Mouse (Mus musculus): ENCODE data around the gene Gpr35.

The Gpr35 gene

DNA sequence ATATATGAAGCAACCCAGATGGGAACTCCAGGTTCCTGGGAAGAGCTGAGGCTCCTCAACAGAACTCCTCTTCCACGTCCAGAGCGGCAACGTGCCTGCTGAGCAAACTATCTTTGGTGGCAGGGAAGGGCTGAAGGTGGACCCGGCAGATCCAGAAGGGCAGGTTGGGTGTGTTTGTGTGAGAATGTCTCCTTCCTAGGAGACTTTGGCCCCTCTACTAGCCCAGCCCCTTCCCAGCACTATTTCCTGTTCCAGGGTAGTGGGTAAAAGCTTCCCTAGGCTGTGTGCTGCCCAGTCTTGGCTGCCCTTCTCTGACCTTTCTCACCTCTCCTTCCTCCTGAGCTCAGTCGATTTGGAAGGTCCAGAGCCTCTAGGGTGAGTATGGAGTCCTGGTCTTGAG, at the start of gene Gpr35:
Gene Gpr35, plus strand, starts transcription at position 259 of the 400 bp plus-strand sequence.
- peak; percentile 0 for DNase-seq

DNA sequence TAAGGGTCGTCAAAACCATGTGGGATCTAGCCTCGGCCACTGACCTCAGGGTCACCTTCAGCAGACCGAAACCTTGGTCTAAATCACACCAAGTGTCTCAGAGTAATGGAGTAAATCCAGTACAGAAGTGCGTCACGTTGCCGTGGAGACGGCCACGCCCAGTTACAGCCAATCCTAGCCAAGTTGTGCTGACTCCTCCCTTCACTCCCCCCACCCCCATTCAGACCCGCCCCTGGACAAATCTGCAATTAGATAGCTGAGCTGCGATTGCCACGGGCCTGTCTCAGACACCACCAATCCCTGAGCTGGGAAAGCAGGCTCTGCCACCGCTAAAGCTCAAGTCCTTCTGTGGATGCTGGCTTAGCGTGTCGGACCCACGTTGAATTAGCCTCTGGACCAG, 47.9 kb upstream of the Gpr35 start, which contains the start of gene Ankmy1:
Gene Ankmy1, minus strand, starts transcription at position 121 of the 400 bp plus-strand sequence.
- DNase-seq: no peak

- no peak for DNase-seq
These were observed 47.0 kb upstream of the Gpr35 start for GRCm38 (mm10) chr1:92903627-92904026.

DNA sequence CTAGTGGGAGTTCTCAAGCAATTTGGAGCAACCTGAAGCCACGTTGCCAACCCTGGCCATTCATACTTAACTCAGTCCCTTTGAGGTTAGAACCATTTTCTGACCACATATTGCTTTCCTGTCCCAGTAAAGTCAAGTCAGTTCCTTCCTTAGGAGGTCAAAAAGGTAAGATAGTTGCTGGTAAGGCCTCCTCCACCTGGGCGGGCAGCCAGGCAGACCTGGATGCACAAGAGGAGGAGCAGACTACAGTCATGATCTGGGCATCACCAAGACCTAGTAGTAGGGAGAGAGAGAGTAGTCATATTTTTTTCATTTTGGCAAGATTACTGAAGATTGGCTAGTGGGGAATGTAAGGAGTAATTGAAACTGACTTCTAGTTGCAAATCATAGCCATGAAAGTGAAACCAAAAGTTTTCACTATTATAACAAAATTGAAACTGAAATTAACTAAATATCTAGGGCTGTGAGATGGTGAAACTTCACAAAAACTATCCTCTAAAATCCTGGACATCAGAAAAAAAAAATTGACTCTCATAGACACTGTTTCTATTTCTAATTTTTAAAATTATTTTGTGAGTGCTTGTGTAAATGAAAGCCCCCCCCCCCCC, 44.9 kb upstream of the Gpr35 start:
- peak; percentile 63 for DNase-seq

GRCm38 (mm10) chr1:92906779-92907631, 43.7 kb upstream of the Gpr35 start, which contains the start of gene Dusp28:
Dusp28 (plus strand) TSS chr1:92906981.
- DNase-seq: peak; percentile 94

DNA sequence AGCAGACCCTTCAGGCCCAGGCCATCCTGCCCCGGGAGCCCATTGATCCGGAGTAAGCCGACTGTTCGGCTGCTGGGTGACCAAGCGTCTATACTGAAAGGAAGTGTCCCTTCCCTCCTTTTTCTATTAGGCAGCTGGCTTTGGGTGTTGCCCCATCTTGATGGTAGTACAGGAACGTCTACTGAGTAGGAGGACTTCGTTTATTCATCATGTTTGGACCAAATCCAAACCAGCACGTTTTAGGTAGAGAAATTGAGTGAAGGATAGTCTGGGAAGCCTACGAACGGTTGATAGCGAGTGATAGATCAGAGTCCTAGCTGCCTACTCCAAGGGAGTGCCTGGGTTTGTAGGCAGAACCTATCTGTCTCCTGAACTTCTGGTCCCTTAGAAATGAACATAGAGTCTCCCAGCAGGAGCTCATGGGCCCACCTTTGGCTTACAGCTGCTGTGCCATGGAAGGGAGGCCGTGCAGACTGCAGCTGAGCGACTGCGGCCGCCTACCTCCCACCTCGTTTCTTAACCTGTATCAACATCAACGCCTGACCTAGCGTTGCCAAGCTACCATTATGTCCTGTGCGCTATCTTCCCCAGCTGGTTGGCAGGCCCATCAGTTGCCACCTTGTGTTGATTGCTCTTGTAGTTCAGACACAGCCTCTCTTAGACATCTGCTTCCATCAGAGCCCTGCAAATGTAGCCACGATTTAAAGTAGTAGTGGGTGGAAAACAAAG, 42.9 kb upstream of the Gpr35 start:
- DNase-seq: peak; percentile 67

GRCm38 (mm10) chr1:92908664-92909063, 42.0 kb upstream of the Gpr35 start:
- peak; percentile 58 for DNase-seq

DNA sequence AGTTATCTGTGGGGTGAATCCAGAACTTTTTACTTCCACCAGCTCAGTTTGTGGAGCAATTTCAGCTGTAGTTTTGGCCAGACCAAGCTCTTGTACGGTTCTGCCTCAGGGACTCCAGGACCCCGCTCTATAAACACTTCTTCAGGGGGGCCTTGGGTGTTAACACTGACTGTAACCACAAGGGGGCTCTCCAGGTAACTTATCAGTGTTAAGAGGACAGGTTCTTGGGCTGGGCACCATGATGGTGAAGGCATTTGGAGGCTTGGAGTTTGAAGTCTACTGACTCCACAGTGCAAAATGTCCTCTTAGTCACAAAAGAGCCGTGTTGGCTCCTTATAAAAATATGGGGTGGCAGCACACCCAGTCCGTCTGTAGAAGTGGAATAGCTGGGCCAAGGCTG, 41.6 kb upstream of the Gpr35 start:
- DNase-seq: peak; percentile 62

DNA sequence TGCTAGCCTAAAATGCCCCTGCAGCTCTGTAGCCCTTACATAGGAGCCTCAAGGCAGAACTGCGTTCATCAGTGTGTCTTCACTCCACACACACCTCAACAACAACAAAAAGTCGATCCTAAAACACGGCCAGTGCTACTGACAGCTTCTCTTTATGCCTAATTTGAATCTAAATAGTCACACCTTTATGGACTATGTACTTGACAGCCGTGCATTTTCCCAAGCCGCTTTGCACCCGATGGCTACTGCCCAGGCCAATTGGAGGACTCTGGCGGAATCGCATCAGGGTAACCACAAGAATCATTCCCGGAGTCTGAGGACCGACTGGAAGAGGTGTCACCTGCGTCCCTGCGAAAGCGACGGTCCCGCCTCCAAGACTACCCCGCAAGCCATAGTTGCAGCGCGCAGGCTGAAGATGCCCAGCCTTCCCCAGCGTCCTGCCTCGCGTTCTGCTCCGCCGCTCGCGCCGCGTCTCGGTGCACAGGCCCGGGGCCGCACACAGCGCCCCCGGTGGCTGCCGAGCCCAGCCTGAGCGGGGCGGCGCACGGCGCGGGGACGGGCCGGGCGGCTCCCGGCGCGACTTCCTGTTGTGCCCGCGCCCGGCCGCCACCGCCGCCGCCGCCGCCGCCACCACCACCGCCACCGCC, 40.3 kb upstream of the Gpr35 start, which contains the start of gene Rnpepl1:
Gene Rnpepl1, plus strand, starts transcription at position 545 of the 647 bp plus-strand sequence.
- DNase-seq: peak; percentile 89

- DNase-seq: peak; percentile 84
These were observed 39.5 kb upstream of the Gpr35 start for GRCm38 (mm10) chr1:92910925-92911720.

DNA sequence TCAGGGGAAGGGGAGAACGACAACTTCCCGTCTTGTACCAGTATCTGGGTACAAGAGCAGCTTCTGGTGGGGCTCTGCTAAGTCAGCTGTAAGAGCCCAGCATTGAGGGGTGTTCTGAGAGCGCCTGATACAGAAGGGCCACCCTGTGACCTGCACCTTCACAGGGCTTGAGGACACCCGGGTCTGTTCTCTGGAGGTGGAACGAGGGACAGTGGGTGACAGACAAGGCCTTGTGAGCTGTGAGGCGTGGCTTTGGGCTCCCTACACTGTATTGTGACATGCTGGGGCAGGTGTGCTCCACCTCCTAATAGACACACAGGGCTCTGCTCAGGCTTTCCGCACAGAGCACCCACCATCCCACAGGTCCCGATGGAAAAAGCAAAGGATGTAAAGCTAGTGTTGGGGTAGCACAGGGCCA, 38.9 kb upstream of the Gpr35 start:
- peak; percentile 62 for DNase-seq

- DNase-seq: no peak
These were observed 38.4 kb upstream of the Gpr35 start for GRCm38 (mm10) chr1:92912286-92912685.

GRCm38 (mm10) chr1:92914239-92914638, 36.4 kb upstream of the Gpr35 start:
- DNase-seq: no peak

DNA sequence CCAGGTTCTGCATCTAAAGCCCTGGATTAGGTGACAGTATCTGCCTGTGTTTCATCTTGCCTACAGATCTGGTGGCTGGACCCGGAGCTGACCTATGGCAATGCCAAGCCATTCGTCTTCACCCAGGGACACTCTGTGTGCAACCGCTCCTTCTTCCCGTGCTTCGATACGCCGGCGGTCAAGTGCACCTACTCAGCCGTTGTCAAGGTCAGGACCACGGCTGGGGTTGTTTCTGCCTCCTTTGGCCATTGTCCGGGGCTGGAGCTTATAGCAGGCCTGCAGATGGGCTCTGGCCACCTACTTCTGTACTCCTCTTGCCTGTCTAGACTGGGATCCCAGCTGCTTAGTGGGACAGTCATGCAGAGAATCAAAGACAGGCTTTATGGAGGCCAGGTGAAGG, 35.7 kb upstream of the Gpr35 start:
- DNase-seq: no peak

DNA sequence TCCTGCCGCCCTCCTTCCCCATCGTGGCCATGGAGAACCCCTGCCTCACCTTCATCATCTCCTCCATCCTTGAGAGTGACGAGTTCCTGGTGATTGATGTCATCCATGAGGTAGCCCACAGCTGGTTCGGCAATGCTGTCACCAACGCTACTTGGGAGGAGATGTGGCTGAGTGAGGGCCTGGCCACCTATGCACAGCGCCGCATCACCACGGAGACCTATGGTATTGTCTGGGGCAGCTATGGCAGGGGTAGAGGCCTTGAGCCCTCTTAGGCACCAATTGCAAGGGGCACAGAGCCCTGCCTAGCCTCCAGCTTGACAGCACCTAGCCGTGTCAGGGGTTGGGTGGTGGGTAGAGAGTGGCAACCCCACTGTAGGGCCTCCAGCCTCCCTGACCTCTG, 33.9 kb upstream of the Gpr35 start:
- DNase-seq: no peak

- no peak for DNase-seq
These were observed 31.5 kb upstream of the Gpr35 start for GRCm38 (mm10) chr1:92919151-92919550.

DNA sequence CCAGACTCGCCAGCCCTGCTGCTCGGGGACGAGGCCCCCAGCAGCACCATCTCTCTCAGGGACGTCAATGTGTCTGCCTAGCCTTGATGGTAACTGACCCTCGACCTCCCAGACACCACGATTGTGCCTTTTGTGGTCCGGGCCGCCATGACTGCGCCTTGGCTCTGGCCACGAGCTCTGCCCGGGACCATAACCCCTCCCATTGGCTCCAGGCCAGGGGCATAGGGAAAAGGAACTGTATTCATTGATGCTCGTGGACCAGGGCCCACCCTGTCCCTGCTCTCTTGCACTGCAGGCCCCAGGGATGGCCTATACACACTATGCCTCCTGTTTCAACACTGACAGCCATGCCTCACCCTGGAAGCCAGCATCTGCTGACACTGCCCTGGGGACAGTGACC, 30.9 kb upstream of the Gpr35 start:
- DNase-seq: no peak

- DNase-seq: no peak
These were observed 30.0 kb upstream of the Gpr35 start for GRCm38 (mm10) chr1:92920474-92921200.

DNA sequence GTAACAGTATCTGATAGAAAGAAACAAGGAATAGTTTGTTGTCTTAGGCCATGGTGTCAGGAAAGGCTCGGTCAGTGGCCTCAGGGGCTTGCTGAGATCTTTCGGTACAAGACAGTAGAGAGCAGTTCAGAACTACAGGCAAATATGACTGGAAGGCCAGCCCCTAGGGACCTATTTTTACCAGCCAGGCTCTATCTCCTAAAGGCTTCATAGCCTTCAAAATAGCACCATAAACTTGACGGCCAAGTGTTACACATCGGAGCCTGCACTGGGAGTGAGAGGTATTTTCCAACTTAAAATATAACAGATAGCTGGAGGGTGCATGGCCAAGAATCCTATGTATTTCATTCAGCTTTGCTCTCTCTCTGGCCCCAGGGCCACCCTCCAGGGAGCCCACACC, 29.2 kb upstream of the Gpr35 start:
- no peak for DNase-seq

- DNase-seq: no peak
These were observed 20.4 kb upstream of the Gpr35 start for GRCm38 (mm10) chr1:92930171-92930706.

DNA sequence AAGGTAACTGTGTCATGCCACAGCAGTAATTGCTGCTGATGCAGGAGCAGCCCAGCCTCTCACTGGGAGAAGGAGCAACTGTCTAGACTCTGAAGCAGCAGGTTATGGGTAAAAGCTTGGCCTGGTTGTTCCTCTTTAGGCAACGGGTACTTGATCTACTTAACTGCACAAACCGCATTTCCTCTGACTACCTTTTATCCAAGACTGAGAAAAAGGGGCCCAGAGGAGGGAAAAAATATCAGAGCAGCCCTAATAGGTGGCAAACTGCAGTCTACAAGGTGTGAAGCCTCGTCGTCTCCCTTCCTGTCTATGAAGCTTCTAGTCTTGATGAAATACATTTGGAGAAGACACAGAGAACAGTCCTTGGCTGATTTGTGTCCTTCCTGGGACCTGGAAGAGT, 17.1 kb upstream of the Gpr35 start:
- DNase-seq: no peak

All from cerebellum, adult 9-11 months (tissue).